Mouse (Mus musculus) MEL (cell line): ENCODE results near the gene Scimp. TPM values are rescaled to one million over a fixed set of nuclear protein-coding genes. Genes with fewer than 3 reads are reported as not detected.
"Not testable (repeated sequence)": the region's sequence is repeated elsewhere in the genome, so short reads cannot be mapped to it uniquely, and the experiment has no call there.

Source experiments
- DNase-seq: peaks from one replicate; pipeline ENCODE4 v3.0.0; 2011; ENCODE audit warnings: low read depth, low spot score
- H3K27ac ChIP-seq: 2 replicates; pipeline ENCODE4 v1.5.1; 2012; ENCODE audit warnings: low read depth, mild to moderate bottlenecking, control low read depth, low read length, moderate library complexity; ENCODE audit not compliant: control insufficient read depth
- H3K27me3 ChIP-seq, 2 experiments: fragments of 150-350 bp in 1 of 2; sonication (generic) in 1 of 2; 2 replicates each; pipeline ENCODE4 v1.6.1; 2012; ENCODE audit warnings: low read length in 2 of 2, mild to moderate bottlenecking in 2 of 2, improper control_type of control experiment in 1 of 2, moderate library complexity in 1 of 2; ENCODE audit not compliant: insufficient read depth in 2 of 2, control insufficient read depth in 1 of 2
- H3K36me3 ChIP-seq, 2 experiments: 2 replicates each; pipeline ENCODE4 v1.6.1; 2012 to 2014; ENCODE audit warnings: low read length in 2 of 2, improper control_type of control experiment in 1 of 2, inconsistent platforms in 1 of 2, mild to moderate bottlenecking in 1 of 2; ENCODE audit not compliant: insufficient read depth in 2 of 2, control insufficient read depth in 1 of 2
- H3K4me1 ChIP-seq, 2 experiments: fragments of 150-350 bp in 1 of 2; sonication (generic) in 1 of 2; 2 replicates each; pipeline ENCODE4 v1.6.1; 2012; ENCODE audit warnings: low read length in 2 of 2, improper control_type of control experiment in 1 of 2, mild to moderate bottlenecking in 1 of 2; ENCODE audit not compliant: insufficient read depth in 2 of 2, control insufficient read depth in 1 of 2
- H3K4me3 ChIP-seq, 2 experiments: fragments of 150-350 bp in 1 of 2; sonication (generic) in 1 of 2; 2 replicates each; pipeline ENCODE4 v1.5.1; 2012; ENCODE audit warnings: low read depth in 2 of 2, low read length in 2 of 2, mild to moderate bottlenecking in 2 of 2, moderate library complexity in 2 of 2, control low read depth in 1 of 2, improper control_type of control experiment in 1 of 2; ENCODE audit not compliant: control insufficient read depth in 1 of 2, insufficient read depth in 1 of 2
- H3K79me2 ChIP-seq: 2 replicates; pipeline ENCODE4 v1.6.1; 2012; ENCODE audit warnings: mild to moderate bottlenecking, low read length, moderate library complexity; ENCODE audit not compliant: control insufficient read depth, poor library complexity, insufficient read depth
- H3K9ac ChIP-seq: 2 replicates; pipeline ENCODE4 v1.6.1; 2012; ENCODE audit warnings: low read depth, mild to moderate bottlenecking, control low read depth, low read length, moderate library complexity; ENCODE audit not compliant: control insufficient read depth, poor library complexity, severe bottlenecking
- H3K9me3 ChIP-seq: fragments of 150-350 bp; sonication (generic); replicated peaks from 2 replicates; pipeline ENCODE4 v1.6.1; 2012; ENCODE audit warnings: mild to moderate bottlenecking, low read length, improper control_type of control experiment, moderate library complexity; ENCODE audit not compliant: insufficient read depth
- CHD1 ChIP-seq: IDR thresholded peaks from 2 replicates; pipeline ENCODE4 v1.6.1; 2012; ENCODE audit warnings: low read depth, mild to moderate bottlenecking, inconsistent platforms, low read length, improper control_type of control experiment
- CTCF ChIP-seq, 3 experiments: IDR thresholded peaks in 2 of 3; conservative IDR thresholded peaks in 1 of 3; 2 replicates each; pipeline ENCODE4 v1.5.1; 2011 to 2012; ENCODE audit warnings: low read length in 3 of 3, low read depth in 2 of 3, mild to moderate bottlenecking in 2 of 3, improper control_type of control experiment in 1 of 3, inconsistent platforms in 1 of 3, mixed read lengths in 1 of 3, moderate library complexity in 1 of 3; ENCODE audit not compliant: control insufficient read depth in 1 of 3, insufficient read depth in 1 of 3, poor library complexity in 1 of 3, severe bottlenecking in 1 of 3
- E2F4 ChIP-seq: IDR thresholded peaks from 2 replicates; pipeline ENCODE4 v1.6.1; 2011; ENCODE audit warnings: low read depth, low read length, improper control_type of control experiment, borderline replicate concordance
- ELF1 ChIP-seq: IDR thresholded peaks from 2 replicates; pipeline ENCODE4 v1.6.1; 2014; ENCODE audit warnings: low read depth, mild to moderate bottlenecking, inconsistent platforms, low read length, improper control_type of control experiment, moderate library complexity
- GATA1 ChIP-seq: IDR thresholded peaks from 2 replicates; pipeline ENCODE4 v1.6.1; 2011; ENCODE audit warnings: low read depth, low read length, improper control_type of control experiment
- MAX ChIP-seq: IDR thresholded peaks from 2 replicates; pipeline ENCODE4 v1.6.1; 2011; ENCODE audit warnings: low read length, improper control_type of control experiment
- RAD21 ChIP-seq: IDR thresholded peaks from 2 replicates; pipeline ENCODE4 v1.6.1; 2011; ENCODE audit warnings: mild to moderate bottlenecking, low read depth, low read length, improper control_type of control experiment
- RCOR1 ChIP-seq: IDR thresholded peaks from 2 replicates; pipeline ENCODE4 v1.6.1; 2012; ENCODE audit warnings: low read depth, mild to moderate bottlenecking, inconsistent platforms, low read length, improper control_type of control experiment
- SIN3A ChIP-seq: IDR thresholded peaks from 2 replicates; pipeline ENCODE4 v1.6.1; 2012; ENCODE audit warnings: low read length, improper control_type of control experiment, inconsistent platforms
- SMC3 ChIP-seq: IDR thresholded peaks from 2 replicates; pipeline ENCODE4 v1.6.1; 2011; ENCODE audit warnings: low read depth, low read length, improper control_type of control experiment
- TAL1 ChIP-seq: IDR thresholded peaks from 2 replicates; pipeline ENCODE4 v1.6.1; 2012; ENCODE audit warnings: mild to moderate bottlenecking, inconsistent platforms, low read length, moderate library complexity, mixed read lengths
- TBP ChIP-seq: IDR thresholded peaks from 2 replicates; pipeline ENCODE4 v1.8.0; 2011; ENCODE audit warnings: low read depth, low read length, improper control_type of control experiment
- TCF12 ChIP-seq: IDR thresholded peaks from 2 replicates; pipeline ENCODE4 v1.6.1; 2014; ENCODE audit warnings: low read depth, mild to moderate bottlenecking, inconsistent platforms, low read length, improper control_type of control experiment, moderate library complexity
- UBTF ChIP-seq: IDR thresholded peaks from 2 replicates; pipeline ENCODE4 v1.6.1; 2012; ENCODE audit warnings: low read depth, mild to moderate bottlenecking, inconsistent platforms, low read length, improper control_type of control experiment, moderate library complexity, borderline replicate concordance; ENCODE audit not compliant: insufficient read depth
- ZC3H11A ChIP-seq: IDR thresholded peaks from 2 replicates; pipeline ENCODE4 v1.6.1; 2012; ENCODE audit warnings: low read depth, mild to moderate bottlenecking, inconsistent platforms, low read length, improper control_type of control experiment
- ZKSCAN1 ChIP-seq: IDR thresholded peaks from 2 replicates; pipeline ENCODE4 v1.6.1; 2012; ENCODE audit warnings: low read depth, mild to moderate bottlenecking, inconsistent platforms, low read length, improper control_type of control experiment, moderate library complexity
- ZMIZ1 ChIP-seq: IDR thresholded peaks from 2 replicates; pipeline ENCODE4 v1.6.1; 2012; ENCODE audit warnings: low read depth, mild to moderate bottlenecking, inconsistent platforms, low read length, improper control_type of control experiment, moderate library complexity
- ZNF384 ChIP-seq: IDR thresholded peaks from 2 replicates; pipeline ENCODE4 v1.6.1; 2012; ENCODE audit warnings: low read depth, mild to moderate bottlenecking, inconsistent platforms, low read length, improper control_type of control experiment
- polyA plus RNA-seq, 2 experiments: library from polyadenylated mRNA; stranded (reverse) in 1 of 2; unstranded in 1 of 2; fragments of >175 nt in 1 of 2; fragments of >200 nt in 1 of 2; gene quantifications; 2 replicates each; pipeline versions ENCODE4 v1.2.1 to v1.2.4; 2012; ENCODE audit warnings: low replicate concordance in 2 of 2, low read depth in 1 of 2; ENCODE audit not compliant: insufficient read length in 2 of 2, insufficient read depth in 1 of 2, missing spikeins in 1 of 2
- total RNA-seq: library from RNA; depleted of rRNA; stranded (reverse); fragments of 300-350 nt; gene quantifications from 2 replicates; pipeline ENCODE4 v1.2.3, GENCODE M21; 2012

The Scimp gene
- total and polyA plus RNA-seq, 3 experiments, result not detected

- Histone ChIP-seq H3K79me2 (no peaks in the 10 kb centered on the region), H3K36me3 (no peaks in the 10 kb centered on the region), H3K4me3 (no peak overlapping the region), H3K27ac (no peak overlapping the region), H3K4me1 (no peaks in the 10 kb centered on the region), H3K27me3 (peaks cover 8 to 11% of the 10 kb centered on the region in 2 experiments), H3K9ac (no peak overlapping the region), H3K9me3 (no peaks in the 10 kb centered on the region)
- DNase-seq, result no peak
- TF ChIP-seq E2F4, result no peak
- TF ChIP-seq SMC3, result no peak
- no peak for TF ChIP-seq SIN3A
- TF ChIP-seq MAX, result no peak
- TF ChIP-seq ZKSCAN1, result no peak
- TF ChIP-seq ZMIZ1, result no peak
- no peak for TF ChIP-seq RCOR1
- TF ChIP-seq ELF1, result no peak
- TF ChIP-seq TAL1, result no peak
- no peak for TF ChIP-seq GATA1
- no peak for TF ChIP-seq UBTF
- no peak for TF ChIP-seq TCF12
Observed at GRCm38 (mm10) chr11:70787052-70787451, 25.3 kb downstream of the Scimp start.

- no peak overlapping the region for H3K27ac ChIP-seq
- TF ChIP-seq ZMIZ1 (no peak), CHD1 (no peak), E2F4 (no peak), TBP (no peak)
- no peak overlapping the region for H3K4me3 ChIP-seq
- H3K9me3 ChIP-seq, result no peaks in the 10 kb centered on the region
- no peaks in the 10 kb centered on the region for H3K4me1 ChIP-seq
- no peaks in the 10 kb centered on the region for H3K79me2 ChIP-seq
- no peak overlapping the region for H3K9ac ChIP-seq
- no peak for DNase-seq
- no peaks in the 10 kb centered on the region for H3K36me3 ChIP-seq
- H3K27me3 ChIP-seq, result peaks cover 5 to 8% of the 10 kb centered on the region in 2 experiments; a peak in 3 of 4 replicates
Observed at GRCm38 (mm10) chr11:70785908-70786307, 26.5 kb downstream of the Scimp start.

GRCm38 (mm10) chr11:70778058-70778457 is 34.3 kb downstream of the Scimp start:
- not testable (repeated sequence) for H3K36me3 ChIP-seq, H3K27ac ChIP-seq, H3K27me3 ChIP-seq, H3K9ac ChIP-seq, H3K4me1 ChIP-seq, H3K79me2 ChIP-seq, H3K9me3 ChIP-seq, H3K4me3 ChIP-seq
- TF ChIP-seq TBP, result peak; percentile 86
- peak; percentile 28 to 73 (median 51); a peak in 4 of 6 replicates for TF ChIP-seq CTCF (IDR thresholded peaks at IDR 0.05 in 2 of 3, conservative IDR thresholded peaks at IDR 0.05 in 1 of 3; ENCODE audit: control insufficient read depth in 1 of 3, insufficient read depth in 1 of 3, low read depth in 2 of 3, low read length in 3 of 3, poor library complexity in 1 of 3, severe bottlenecking in 1 of 3)
- TF ChIP-seq SMC3, result peak; percentile 61
- TF ChIP-seq ZNF384, result peak; percentile 72
- 0 out of 2 replicates have a peak, but pooled peaks have one; percentile 5 for TF ChIP-seq SIN3A
- peak; percentile 70 for TF ChIP-seq RAD21
- peak; percentile 46; the same call in 1 of the 2 replicates for TF ChIP-seq ZC3H11A
- peak; percentile 81 for DNase-seq
